Mouse (Mus musculus): ENCODE results near the gene Hist1h2bh. TPM values are rescaled to one million over a fixed set of nuclear protein-coding genes. Genes with fewer than 3 reads are reported as not detected.
A peak's percentile ranks its signal among the peaks of the same experiment; 100 is the strongest.

Gene Hist1h2bh
- total RNA-seq, 4 experiments from 2014 or later, result 0.91 to 1.3 (median 1.1) TPM

- no peak for DNase-seq (ENCODE audit: low spot score)
Measured at GRCm38 (mm10) chr13:23506351-23506750, 36.8 kb downstream of the Hist1h2bh start.

GRCm38 (mm10) chr13:23505662-23506345 lies 37.4 kb downstream of the Hist1h2bh start:
- no peak for DNase-seq (ENCODE audit: low spot score)

- peak; percentile 72 for DNase-seq (ENCODE audit: low spot score)
Measured at GRCm38 (mm10) chr13:23503797-23504196, 39.4 kb downstream of the Hist1h2bh start.

GRCm38 (mm10) chr13:23502916-23503315 lies 40.3 kb downstream of the Hist1h2bh start:
- no peak for DNase-seq (ENCODE audit: low spot score)

GRCm38 (mm10) chr13:23502031-23502567 lies 41.1 kb downstream of the Hist1h2bh start:
- no peak for DNase-seq (ENCODE audit: low spot score)

- DNase-seq (ENCODE audit: low spot score), result no peak
Measured at GRCm38 (mm10) chr13:23501511-23501910, 41.7 kb downstream of the Hist1h2bh start.

- DNase-seq (ENCODE audit: low spot score), result peak; percentile 83
Measured at GRCm38 (mm10) chr13:23500424-23501200, 42.6 kb downstream of the Hist1h2bh start.

GRCm38 (mm10) chr13:23499943-23500342 lies 43.2 kb downstream of the Hist1h2bh start:
- no peak for DNase-seq (ENCODE audit: low spot score)

- DNase-seq (ENCODE audit: low spot score), result no peak
Measured at GRCm38 (mm10) chr13:23498653-23499052, 44.5 kb downstream of the Hist1h2bh start.

- peak; percentile 28 for DNase-seq (ENCODE audit: low spot score)
Measured at GRCm38 (mm10) chr13:23497656-23498321, 45.4 kb downstream of the Hist1h2bh start.

GRCm38 (mm10) chr13:23495526-23495925 lies 47.7 kb downstream of the Hist1h2bh start:
- DNase-seq (ENCODE audit: low spot score), result no peak

GRCm38 (mm10) chr13:23491990-23492389 lies 51.2 kb downstream of the Hist1h2bh start:
- no peak for DNase-seq (ENCODE audit: low spot score)

Small RNAs within 50 kb of the gene (microRNA-seq; reads per million reads assigned to microRNA genes)
- gene Gm44297 (not detected), gene Gm44359 (not detected), gene Gm44394 (not detected), gene n-TStga1 (not detected)

Other genes with a start within 250 kb of the Hist1h2bh start
- gene Zfp322a, start 174.2 kb downstream of the Hist1h2bh start, total RNA-seq (2022), result 10 to 100 TPM; 12.3 to 15.4 (median 14.7) TPM
- gene Abt1, start 119.5 kb downstream of the Hist1h2bh start, total RNA-seq (2022), result 1 to 10 TPM; 4.1 to 4.8 (median 4.7) TPM
- not detected for gene Btn1a1, start 77.5 kb downstream of the Hist1h2bh start, total RNA-seq (2022)
- not detected for gene Btn2a2, start 54.5 kb downstream of the Hist1h2bh start, total RNA-seq (2022)
- 100 to 1,000 TPM; 231 to 254 (median 246) TPM for gene Hist1h4h, start 12.3 kb downstream of the Hist1h2bh start, total RNA-seq (2022)
- 10 to 100 TPM in 1 of 4 experiments, 1 to 10 TPM in 3; 2.4 to 17.9 (median 5.5) TPM for gene Hist1h2af, start 9.5 kb downstream of the Hist1h2bh start, total RNA-seq (2022)
- 1 to 10 TPM; 3.4 to 5.0 (median 3.8) TPM for gene Hist1h3g, start 8.0 kb downstream of the Hist1h2bh start, total RNA-seq (2022)
- 1 to 10 TPM; 4.6 to 6.3 (median 5.7) TPM for gene Hist1h3f, start 660 bp upstream of the Hist1h2bh start, total RNA-seq (2022)
- 10 to 100 TPM; 18.8 to 31.0 (median 26.5) TPM for gene Hist1h4f, start 8.3 kb upstream of the Hist1h2bh start, total RNA-seq (2022)
- gene Hist1h1d, start 9.9 kb upstream of the Hist1h2bh start, total RNA-seq (2022), result 1 to 10 TPM; 1.2 to 1.5 (median 1.4) TPM
- gene Hist1h3e, start 19.0 kb upstream of the Hist1h2bh start, total RNA-seq (2022), result 10 to 100 TPM; 13.1 to 17.7 (median 13.5) TPM
- 1 to 10 TPM in 3 of 4 experiments, not detected in 1; 1.4 to 4.9 (median 1.6) TPM for gene Hist1h2ae, start 27.8 kb upstream of the Hist1h2bh start, total RNA-seq (2022)
- 10 to 100 TPM; 18.1 to 34.4 (median 24.0) TPM for gene Hist1h2bg, start 28.0 kb upstream of the Hist1h2bh start, total RNA-seq (2022)
- 10 to 100 TPM in 2 of 4 experiments, 1 to 10 TPM in 2; 5.9 to 13.7 (median 10.7) TPM for gene Hist1h2bf, start 30.8 kb upstream of the Hist1h2bh start, total RNA-seq (2022)
- gene Hist1h2ad, start 31.0 kb upstream of the Hist1h2bh start, total RNA-seq (2022), result 1 to 10 TPM; 1.8 to 4.3 (median 2.7) TPM
- gene Hist1h3d, start 32.4 kb upstream of the Hist1h2bh start, total RNA-seq (2022), result 1 to 10 TPM; 1.1 to 4.0 (median 2.0) TPM
- gene Hist1h4d, start 38.2 kb upstream of the Hist1h2bh start, total RNA-seq (2022), result 10 to 100 TPM; 42.4 to 50.0 (median 46.1) TPM
- 10 to 100 TPM; 11.6 to 13.8 (median 12.6) TPM for gene Hist1h2be, start 77.7 kb upstream of the Hist1h2bh start, total RNA-seq (2022)
- 10 to 100 TPM; 27.4 to 44.8 (median 35.5) TPM for gene Hist1h1e, start 79.2 kb upstream of the Hist1h2bh start, total RNA-seq (2022)
- gene Hist1h2ac, start 140.6 kb upstream of the Hist1h2bh start, total RNA-seq (2022), result 1 to 10 TPM; 1.1 to 1.6 (median 1.3) TPM
- gene Hist1h2bc, start 140.8 kb upstream of the Hist1h2bh start, total RNA-seq (2022), result 10 to 100 TPM; 74.6 to 82.2 (median 76.6) TPM
- under 1 TPM in 1 of 4 experiments, not detected in 3; 0.30 TPM for gene Hist1h1t, start 152.4 kb upstream of the Hist1h2bh start, total RNA-seq (2022)
- gene Hist1h4c, start 155.1 kb upstream of the Hist1h2bh start, total RNA-seq (2022), result 10 to 100 TPM; 37.9 to 55.9 (median 45.3) TPM
- gene Hfe, start 167.5 kb upstream of the Hist1h2bh start, total RNA-seq (2022), result 10 to 100 TPM; 58.1 to 66.0 (median 61.5) TPM
- gene Hist1h1c, start 195.4 kb upstream of the Hist1h2bh start, total RNA-seq (2022), result 100 to 1,000 TPM; 145 to 209 (median 187) TPM
- 1 to 10 TPM in 2 of 4 experiments, under 1 TPM in 1, not detected in 1; 0.82 to 5.6 (median 2.3) TPM for gene Hist1h3c, start 202.2 kb upstream of the Hist1h2bh start, total RNA-seq (2022)
- 1 to 10 TPM; 2.6 to 6.9 (median 4.0) TPM for gene Hist1h2bb, start 203.3 kb upstream of the Hist1h2bh start, total RNA-seq (2022)
- gene Hist1h2ab, start 207.7 kb upstream of the Hist1h2bh start, total RNA-seq (2022), result 1 to 10 TPM in 3 of 4 experiments, not detected in 1; 2.4 to 8.4 (median 4.0) TPM
- gene Hist1h3b, start 208.9 kb upstream of the Hist1h2bh start, total RNA-seq (2022), result 10 to 100 TPM in 1 of 4 experiments, 1 to 10 TPM in 3; 2.4 to 16.9 (median 4.5) TPM
- 1 to 10 TPM; 5.4 to 9.6 (median 6.8) TPM for gene Hist1h4b, start 213.6 kb upstream of the Hist1h2bh start, total RNA-seq (2022)
- 10 to 100 TPM in 1 of 4 experiments, 1 to 10 TPM in 3; 4.1 to 10.2 (median 5.4) TPM for gene Hist1h4a, start 217.8 kb upstream of the Hist1h2bh start, total RNA-seq (2022)
- 1 to 10 TPM; 1.8 to 10.0 (median 6.6) TPM for gene Hist1h3a, start 219.0 kb upstream of the Hist1h2bh start, total RNA-seq (2022)
- 1 to 10 TPM; 3.3 to 5.0 (median 4.0) TPM for gene Hist1h1a, start 220.3 kb upstream of the Hist1h2bh start, total RNA-seq (2022)
- gene Trim38, start 226.5 kb upstream of the Hist1h2bh start, total RNA-seq (2022), result not detected

All from heart, adult 8-10 months (tissue).